Mouse (Mus musculus) cerebellum, postnatal 10 days (tissue): ENCODE results near the gene Klk1b4.
"Not testable (repeated sequence)": the region's sequence is repeated elsewhere in the genome, so short reads cannot be mapped to it uniquely, and the experiment has no call there.

Experiments
- DNase-seq, 2 experiments: peaks; one replicate each; pipeline ENCODE4 v3.0.0; 2021; ENCODE audit warnings: mixed read lengths in 2 of 2

The Klk1b4 gene

DNA sequence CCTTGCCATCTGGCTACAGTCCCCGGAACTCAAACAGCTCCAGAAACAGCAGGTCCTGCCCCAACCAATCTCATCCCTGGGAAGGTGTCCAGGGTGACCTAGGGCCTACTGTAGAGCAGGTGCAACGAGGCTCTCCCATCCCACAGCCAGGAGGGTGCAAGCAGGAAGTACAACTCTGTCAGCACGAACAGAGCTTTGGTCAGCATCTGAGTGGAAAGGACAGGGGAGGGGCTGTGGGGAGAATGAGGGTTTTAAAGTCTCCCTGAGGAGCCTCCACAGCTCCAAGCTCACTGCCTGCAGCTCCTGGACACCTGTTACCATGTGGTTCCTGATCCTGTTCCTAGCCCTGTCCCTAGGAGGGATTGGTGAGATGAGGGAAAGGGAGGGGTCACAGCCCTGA, at the start of gene Klk1b4:
Klk1b4 (plus strand) TSS at position 301 of the 400 bp plus-strand sequence.
- DNase-seq, result not testable (repeated sequence)

DNA sequence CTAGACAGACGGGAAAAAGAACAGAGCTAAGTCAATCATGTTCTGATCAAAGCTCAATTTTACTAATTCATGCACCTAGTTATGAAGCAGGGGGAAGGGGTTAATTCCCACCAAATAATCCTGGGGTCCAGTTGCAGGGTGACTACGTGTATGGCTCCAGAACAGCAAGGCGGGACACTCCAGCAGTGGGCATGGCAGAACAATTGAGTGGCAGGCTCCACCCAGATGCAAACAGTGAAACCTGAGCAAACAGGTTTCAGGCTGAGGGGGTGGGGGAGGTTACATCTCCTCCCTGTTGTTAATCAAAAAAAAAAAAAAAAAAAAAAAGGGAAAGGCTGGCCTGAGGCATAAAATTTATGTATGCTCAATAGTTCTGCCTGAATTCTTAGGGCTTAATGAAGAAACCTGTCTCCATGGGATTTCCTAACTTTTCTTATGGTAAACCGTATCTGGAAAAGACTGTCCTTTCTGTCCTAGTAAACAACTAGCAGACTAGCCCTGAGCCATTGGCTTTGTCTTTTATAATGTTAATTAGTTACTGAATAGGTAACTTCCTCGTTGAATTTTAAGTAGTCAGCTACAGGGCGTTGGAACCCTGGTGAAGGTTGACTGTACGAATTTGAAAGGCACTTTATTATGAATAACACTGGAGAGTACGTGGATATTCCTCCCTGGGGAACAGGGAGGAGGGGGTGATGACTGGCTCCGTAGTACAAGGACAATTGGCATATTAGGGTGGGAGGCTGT, 27.8 kb upstream of the Klk1b4 start:
- DNase-seq, result no peak

DNA sequence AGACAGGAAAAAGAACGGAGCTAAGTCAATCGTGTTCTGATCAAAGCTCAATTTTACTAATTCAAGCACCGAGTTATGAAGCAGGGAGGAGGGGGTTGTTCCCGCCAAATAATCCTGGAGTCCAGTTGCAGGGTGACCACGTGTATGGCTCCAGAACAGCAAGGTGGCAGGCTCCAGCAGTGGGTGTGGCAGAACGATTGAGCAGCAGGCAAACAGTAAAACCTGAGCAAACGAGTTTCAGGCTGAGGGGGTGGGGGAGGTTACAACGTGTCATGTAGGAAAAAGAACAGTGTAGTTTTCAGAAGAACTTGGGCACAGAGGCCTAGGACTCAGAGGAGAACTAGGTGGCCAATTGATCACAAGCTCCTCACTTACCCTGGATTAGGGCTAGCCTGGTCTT, 20.7 kb upstream of the Klk1b4 start:
- DNase-seq, result not testable (repeated sequence)

DNA sequence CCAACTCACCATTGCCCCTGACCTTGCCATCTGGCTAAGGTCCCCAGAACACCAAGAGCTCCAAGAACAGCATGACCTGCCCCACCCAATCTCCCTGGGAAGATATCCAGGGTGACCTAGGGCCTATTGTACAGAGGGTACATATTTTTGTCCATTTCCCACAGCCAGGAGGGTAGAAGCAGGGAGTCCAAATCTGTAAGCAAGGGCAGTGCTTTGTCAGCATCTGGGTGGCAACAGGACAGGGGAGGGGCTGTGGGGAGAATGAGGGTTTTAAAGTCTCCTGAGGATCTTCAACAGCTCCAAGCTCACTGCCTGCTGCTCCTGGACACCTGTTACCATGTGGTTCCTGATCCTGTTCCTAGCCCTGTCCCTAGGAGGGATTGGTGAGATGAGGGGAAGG, 19.3 kb upstream of the Klk1b4 start, which contains the start of gene Klk1b24:
Klk1b24 (plus strand) TSS at position 301 of the 400 bp plus-strand sequence.
- DNase-seq, result not testable (repeated sequence)

DNA sequence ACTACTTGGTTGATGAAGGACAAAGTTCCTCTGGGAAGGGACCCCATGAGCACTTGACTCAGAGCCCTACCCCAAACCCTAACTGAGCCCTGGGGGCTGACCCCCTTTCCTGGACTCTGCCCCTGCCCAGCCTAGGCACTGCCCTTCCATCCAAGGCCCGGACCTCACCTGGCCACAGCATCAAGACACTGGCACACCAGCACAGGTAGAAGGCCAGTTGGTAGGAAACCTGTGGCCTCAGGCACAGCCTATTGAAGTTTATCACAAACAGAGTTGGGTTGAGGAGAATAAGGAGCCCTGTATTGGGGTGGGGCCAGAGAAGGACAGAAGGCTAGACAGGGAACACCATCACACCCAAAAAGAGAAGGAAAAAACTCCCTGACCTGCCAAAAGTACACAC, 13.8 kb upstream of the Klk1b4 start:
- DNase-seq, result not testable (repeated sequence)

DNA sequence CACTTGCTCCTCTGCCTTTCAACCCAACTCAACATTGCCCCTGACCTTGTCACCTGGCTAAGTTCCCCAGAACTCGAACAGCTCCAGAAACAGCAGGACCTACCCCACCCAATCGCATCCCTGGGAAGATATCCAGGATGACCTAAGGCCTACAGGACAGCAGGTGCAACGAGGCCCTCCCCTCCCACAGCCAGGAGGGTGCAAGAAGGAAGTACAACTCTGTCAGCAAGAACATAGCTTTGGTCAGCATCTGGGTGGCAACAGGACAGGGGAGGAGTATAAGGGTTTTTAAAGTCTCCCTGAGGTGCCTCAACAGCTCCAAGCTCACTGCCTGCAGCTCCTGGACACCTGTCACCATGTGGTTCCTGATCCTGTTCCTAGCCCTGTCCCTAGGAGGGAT, 9.3 kb upstream of the Klk1b4 start, which contains the start of gene Klk1b3:
Klk1b3 (plus strand) TSS at position 301 of the 400 bp plus-strand sequence.
- DNase-seq, result no peak

DNA sequence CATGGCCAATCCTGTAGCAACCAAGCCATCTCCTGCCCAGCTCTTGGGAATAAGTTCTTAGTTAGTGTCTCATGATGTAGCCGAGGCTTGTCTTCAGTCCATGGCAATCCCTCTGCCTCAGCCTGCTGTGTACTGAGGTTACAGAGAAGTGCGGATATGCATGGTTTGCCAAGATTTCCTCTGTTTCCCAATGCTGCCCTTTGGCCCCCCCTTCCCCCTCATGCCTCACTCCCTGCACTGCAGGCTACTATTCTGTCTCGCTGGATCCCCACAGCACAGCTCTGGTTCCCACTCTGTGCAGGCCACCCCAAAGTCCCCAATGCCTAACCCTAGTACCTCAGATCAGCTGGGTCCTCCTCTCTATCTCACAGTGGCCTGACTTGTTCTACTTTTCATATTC, 1.1 kb downstream of the Klk1b4 start:
- DNase-seq, result no peak

DNA sequence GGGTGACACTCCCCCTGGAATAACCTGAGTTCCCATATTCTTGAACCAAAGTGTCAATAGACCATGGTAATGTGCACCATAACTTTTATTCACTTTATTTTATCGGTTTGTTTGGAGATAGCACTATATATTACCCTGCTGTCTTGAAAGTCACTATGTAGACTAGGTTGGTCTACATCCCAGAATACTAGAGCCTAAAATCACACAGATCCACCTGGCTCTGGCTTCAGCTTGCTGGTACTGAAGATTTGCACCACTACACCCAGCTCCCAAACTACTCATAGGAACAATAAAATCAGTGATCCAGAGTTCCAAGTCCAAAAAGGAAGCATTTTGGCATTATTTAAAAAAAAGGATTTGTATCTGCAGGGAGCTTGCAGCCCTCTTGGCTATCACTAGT, 8.4 kb downstream of the Klk1b4 start, which contains the start of gene Klk1b5:
Klk1b5 (plus strand) TSS at position 301 of the 400 bp plus-strand sequence.
- no peak for DNase-seq

DNA sequence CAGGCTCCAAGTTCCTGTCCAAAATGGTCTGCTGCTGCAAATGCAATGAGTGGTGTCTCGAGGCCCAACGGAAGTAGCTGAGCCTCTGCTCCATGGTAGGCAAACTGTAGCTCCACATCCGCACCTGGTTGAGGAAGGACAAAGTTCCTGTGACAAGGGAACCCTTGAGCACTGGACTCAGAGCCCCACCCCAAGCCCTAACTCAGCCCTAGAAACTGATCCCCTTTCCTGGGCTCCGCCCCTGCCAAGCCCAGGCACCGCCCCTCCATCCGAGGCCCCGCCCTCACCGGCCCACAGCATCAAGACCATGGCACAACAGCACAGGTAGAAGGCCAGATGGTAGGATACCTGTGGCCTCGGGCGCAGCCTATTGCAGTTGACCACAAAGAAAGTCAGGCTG, 14.4 kb downstream of the Klk1b4 start:
- DNase-seq, result not testable (repeated sequence)

DNA sequence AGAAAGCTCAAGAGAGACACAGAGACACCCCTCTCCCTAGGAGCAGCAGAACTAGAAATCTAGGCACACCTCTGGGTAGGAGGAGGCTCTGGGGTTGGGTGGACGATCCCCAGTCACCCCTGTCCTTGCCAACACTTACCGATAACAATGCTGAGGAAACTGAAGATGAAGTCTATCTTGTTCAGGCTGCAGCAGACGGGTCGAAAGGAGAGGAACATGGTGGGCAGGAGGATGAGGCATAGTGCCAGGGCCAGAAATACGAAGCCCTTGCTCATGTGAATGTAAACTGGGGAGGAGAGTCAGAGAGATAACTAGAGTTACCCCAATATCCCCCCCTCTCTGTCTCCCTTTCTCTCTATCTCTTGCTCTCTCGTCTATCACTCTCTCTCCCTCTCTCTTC, 15.1 kb downstream of the Klk1b4 start:
- DNase-seq, result not testable (repeated sequence)

DNA sequence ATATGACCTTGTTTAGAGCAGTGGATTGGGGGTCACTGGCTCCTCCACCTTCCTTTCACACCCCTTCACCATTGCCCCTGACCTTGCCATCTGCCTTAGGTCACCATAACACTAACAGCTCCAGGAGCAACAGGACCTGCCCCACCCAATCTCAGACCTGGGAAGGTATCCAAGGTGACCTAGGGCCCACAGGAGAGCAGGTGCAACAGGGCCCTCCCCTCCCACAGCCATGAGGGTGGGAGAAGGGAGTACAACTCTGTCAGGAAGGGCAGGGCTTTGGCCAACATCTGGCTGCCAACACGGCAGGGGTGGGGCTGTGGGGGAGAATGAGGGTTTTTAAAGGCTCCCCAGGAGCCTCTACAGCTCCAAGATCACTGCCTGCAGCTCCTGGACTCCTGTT, 17.8 kb downstream of the Klk1b4 start, which contains the start of gene Klk1:
Klk1 (plus strand) TSS at position 285 of the 400 bp plus-strand sequence.
- no peak for DNase-seq

DNA sequence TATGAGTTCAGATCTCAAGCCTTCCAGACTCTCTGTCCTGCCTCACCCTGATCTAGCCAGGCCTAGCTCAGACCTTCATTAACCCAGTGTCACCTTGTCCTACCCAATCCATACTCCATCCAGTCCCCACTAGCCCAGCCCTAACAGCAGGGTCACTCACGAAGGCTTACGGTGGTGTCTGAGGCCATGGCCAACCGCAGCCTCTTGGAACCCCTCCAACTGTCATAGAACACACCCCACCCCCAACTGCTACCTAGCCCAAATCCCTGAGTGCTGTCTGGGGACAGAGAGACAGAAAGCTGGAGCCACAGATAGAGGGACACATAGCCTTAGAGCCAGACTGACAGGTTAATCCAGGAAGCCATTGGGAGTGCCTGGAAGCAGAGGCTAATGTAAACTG, 28.7 kb downstream of the Klk1b4 start, which contains the start of gene Gm36864:
Gm36864 (plus strand) TSS at position 269 of the 400 bp plus-strand sequence.
- no peak for DNase-seq

DNA sequence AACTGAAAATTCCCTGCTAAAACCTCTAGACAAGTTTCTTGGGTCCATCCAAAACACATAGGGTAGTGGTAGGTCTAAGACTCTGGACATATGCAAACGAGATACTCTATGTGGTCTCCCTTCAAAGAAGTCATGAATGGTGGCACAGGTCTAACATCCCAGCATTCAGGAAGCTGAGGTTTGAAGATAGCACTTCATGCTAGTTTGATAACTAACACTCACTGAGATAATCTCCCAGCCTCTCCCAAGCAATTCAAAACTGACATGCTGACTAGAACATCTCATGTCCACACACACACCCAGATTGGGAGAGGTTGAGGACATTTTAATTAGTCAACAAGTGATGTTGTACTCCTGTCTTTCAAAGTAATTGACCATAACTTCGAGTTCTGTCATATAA, 32.7 kb downstream of the Klk1b4 start:
- DNase-seq, result no peak

DNA sequence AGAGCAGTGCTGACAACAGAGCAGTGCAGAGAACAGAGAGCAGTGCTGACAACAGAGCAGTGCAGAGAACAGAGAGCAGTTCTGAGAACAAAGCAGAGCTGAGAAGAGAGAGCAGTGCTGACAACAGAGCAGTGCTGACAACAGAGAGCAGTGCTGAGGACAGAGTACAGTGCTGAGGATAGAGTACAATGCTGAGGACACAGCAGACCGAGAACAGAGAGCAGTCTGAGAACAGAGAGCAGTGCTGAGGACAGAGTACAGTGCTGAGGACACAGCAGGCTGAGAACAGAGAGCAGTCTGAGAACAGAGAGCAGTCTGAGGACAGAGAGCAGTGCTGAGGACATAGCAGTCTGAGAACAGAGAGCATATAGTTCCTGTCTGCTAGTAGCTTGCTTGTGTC, 33.5 kb downstream of the Klk1b4 start:
- DNase-seq, result no peak

DNA sequence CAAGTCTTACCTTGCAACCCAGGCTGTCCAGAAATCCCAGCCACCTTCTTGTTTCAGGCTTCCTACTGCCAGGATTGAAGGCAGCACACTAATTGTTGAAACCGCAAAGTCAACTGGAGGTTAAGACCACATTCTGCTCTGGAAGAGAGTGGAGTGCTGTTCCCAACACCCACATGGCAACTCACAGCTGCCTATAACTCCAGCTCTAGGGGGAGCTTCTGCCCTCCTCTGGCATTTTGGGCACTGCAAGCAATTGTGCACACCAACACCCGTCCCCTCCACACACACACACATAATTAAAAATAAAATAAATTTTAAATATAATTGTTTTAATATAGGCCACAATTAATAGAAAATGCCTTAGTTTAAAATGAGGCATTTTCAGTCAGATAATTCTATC, 33.9 kb downstream of the Klk1b4 start:
- no peak for DNase-seq

DNA sequence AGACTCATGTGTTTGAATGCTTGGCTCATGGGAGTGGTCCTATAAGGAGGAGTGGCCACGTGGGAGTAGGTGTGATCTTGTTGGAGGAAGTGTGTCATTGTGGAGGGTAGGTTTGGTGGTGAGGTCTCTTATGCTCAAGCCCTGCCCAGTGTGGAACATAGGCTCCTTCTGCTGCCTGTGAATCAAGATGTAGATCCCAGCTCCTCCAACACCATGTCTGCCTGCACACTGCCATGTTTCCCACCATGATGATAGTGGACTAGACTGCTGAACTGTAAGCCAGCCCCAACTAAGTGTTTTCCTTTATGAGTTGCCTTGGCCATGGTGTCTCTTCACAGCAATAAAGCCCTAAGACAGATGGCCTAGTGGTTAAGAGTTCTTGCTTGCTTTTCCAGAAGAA, 36.8 kb downstream of the Klk1b4 start:
- no peak for DNase-seq

DNA sequence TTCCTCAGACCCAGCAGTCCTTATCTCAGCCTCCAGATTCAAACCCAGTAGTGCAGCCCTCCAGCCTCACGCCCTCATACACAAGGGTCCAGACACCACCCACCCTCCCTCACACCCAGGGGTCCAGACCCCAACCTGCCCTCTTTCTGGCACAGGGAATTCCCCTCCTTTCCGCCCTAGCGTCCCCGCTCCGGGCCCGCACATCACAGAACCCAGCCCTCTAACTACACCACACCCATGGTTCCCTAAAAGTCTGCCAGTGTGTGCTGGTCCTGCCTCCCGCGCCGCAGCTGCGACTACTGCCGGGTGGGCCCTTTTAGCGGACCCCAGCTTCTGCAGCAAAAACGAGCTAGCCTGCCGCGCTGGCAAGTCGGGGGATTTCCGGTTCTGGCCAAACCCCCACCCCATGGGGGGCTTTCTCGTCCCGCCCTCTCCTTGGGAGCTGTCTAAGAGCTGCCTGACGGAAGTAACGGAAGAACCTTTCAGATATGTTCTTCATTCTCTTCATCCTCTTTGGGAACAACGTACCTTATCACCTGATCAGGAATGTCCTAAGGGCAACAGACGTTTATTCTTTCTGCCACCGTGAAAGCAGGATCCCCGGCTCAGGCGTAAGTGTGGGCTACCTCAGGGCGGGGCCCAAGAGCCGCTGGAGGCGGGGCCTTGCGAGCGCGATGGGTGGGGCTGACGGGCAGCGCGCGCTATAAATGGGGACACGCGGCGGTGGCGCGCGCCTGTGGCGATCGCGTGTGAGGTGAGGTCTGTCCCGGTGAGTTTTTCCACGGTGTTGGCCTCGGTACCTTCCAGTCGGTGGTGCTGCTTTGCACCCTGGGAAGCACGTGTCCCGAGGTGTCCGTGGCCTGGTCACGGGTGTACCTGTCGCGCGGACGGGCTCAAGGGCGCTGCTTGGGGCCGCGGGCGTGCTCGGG, 39.1 kb downstream of the Klk1b4 start, which contains the start of the genes 1700028J19Rik and 2410002F23Rik:
1700028J19Rik (minus strand) TSS at position 641 of the 929 bp plus-strand sequence.
2410002F23Rik (plus strand) TSS at position 668 of the 929 bp plus-strand sequence.
- DNase-seq, result peak; percentile 98

DNA sequence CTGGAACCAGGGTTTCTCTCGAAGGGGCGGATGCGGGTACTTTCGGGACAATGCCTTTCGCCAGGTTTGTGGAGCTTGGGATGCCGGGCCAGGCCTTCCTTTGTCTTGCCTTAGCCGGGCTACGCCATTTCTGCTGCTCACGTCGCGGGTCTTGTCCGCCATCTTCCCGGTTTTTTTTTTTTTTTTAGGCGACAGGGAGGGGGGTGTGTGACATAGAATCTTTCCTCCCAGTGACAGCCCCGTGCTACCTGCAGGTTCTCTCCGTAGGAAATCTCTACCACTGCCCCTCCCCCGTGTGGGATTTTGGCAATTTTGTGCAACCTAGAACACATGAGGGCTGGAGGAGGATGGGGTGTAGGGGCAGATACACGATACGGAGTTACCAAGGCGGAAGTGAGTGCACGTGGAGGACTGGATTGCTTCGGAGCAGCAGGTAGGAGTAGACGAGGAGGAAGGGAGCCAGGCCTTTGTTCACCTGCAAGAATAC, 39.8 kb downstream of the Klk1b4 start:
- peak in 1 of 2 experiments; percentile 72 for DNase-seq

DNA sequence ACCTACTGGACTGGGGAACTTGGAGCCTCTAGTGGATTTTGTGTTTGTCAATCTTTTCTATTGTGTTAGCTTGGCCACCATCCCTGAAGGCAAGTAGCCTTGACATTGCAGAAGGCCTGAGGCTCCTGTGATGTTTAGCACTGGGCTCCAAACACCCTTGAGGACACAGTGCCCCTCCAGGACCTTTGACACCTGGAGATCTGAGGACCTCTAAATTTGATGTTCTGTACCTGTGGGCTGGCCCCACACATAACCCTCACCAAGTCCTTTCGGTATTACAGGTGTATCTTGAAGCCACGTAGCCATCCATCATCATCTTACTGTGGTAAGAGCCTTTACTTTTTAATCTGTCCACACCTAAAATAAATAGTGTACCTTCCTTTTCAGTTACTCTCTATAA, 40.7 kb downstream of the Klk1b4 start:
- DNase-seq, result no peak

DNA sequence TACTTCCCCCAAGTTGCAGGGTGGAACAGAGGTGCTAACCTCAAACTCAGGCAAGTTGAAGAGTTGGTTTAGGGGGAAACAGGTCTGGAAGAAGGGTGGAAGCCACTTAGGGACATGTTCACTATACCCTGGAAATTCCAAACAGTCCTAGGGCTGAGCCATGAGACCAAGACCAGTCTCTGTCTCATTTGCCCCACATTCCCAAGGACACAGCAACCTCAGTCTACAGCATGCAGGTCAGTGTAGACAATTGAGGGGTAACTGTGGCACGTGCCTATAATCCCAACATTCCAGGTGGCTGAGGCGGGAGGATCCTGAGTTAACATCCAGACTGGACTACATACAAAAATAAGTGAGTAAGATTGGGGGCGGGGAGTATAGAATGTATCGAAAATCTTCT, 42.0 kb downstream of the Klk1b4 start:
- no peak for DNase-seq

DNA sequence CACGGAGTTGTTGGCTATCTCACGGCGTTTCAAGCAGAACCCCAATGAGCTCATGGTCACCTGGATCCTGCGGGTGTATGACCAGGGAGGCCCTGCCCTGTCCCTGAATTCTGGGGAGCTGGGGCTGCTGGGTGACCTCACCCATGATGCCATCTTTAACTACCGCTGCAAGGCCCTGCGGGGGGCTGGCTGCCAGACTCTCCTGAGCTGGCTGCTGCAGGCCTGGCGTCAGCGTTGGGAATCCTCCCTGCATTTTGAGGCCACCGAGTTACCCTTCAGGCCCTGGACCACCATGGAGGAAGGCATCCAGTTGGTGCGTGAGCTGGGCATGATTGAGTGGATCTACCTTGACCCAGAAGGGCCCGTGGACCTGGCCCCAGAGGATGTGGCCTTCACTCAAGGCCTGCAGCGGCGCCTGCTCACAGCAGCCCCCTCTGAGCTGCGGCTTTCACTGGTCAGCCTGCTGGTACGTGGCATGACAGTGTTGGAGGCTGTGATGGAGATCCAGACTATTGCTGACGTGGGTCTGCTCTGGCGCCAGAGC, 43.6 kb downstream of the Klk1b4 start:
- DNase-seq, result peak in 1 of 2 experiments; percentile 26

DNA sequence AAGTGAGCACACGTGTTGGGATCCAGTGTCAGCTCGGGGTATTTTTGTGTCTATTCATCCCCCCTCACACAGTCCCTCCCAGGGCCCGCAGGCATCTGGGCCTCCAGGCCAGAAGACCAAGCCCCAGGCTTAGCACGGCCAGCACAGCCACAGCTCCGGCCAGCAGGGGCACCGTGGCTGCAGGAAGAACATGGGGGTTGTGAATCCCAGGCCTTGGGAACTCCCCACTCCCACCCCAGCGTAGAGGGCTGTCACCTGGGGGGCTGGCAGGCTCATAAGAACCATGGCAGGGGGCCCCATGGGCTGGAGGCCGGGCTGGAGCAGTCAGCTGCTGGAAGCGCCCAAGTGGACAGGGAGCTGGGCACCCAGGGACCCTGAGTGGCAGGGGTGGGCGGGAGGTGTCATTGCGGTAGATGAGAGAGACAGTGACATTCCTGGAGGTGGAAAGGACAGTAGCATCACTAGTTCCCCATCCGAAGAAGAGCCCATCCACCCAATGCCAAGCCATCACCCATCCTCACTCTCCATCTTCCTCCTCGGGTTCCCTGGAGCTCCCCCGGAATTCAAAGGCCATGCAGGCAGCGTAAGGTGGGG, 45.9 kb downstream of the Klk1b4 start:
- DNase-seq, result peak in 1 of 2 experiments; percentile 26
